Mouse (Mus musculus) small intestine, adult 2 months (tissue): ENCODE results near the gene Dpf3.

ENCODE experiments used
- CTCF ChIP-seq: fragments of 200-500 bp; IDR thresholded peaks from 2 replicates; pipeline ENCODE4 v1.5.1; 2012; ENCODE audit warnings: low read depth, mild to moderate bottlenecking, control low read depth, inconsistent platforms, low read length, moderate library complexity, mixed read lengths; ENCODE audit not compliant: insufficient replicate concordance, insufficient read length; ENCODE audit errors: extremely low read depth
- POLR2A ChIP-seq: fragments of 200-500 bp; IDR thresholded peaks from 2 replicates; pipeline ENCODE4 v1.6.1; 2012; ENCODE audit warnings: low read depth, mild to moderate bottlenecking, control low read depth, inconsistent platforms, low read length, moderate library complexity

DNA sequence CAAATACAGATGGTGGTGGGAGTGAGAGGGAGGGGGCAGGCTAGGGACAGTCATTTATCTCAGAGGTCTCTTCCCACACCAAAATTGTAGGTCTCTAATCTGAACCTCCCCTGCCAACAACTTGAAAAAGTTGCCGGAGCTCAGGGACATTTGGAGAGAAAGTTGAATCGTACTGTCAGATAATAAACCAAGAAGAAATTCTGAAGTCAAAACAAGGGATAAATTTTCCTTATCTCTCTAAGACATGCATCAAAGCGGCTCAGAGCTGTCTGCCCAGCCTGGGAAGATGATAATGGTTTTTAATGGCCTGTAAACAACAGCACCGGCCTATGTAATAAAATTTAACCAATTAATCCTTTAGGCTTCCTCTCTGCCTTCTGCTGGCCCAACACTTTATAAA lies 59.9 kb downstream of the Dpf3 start:
- TF ChIP-seq CTCF (no peak), POLR2A (no peak)
